Mouse (Mus musculus) cortical plate, adult 2 months (tissue): ENCODE results near the gene Clasp2.

ENCODE experiments used
- CTCF ChIP-seq: fragments of 200-500 bp; IDR thresholded peaks from 2 replicates; pipeline ENCODE4 v1.5.1; 2011; ENCODE audit warnings: mild to moderate bottlenecking, control low read depth, low read length; ENCODE audit not compliant: insufficient read depth; ENCODE audit errors: extremely low read depth
- POLR2A ChIP-seq: fragments of 200-500 bp; IDR thresholded peaks from 2 replicates; pipeline ENCODE4 v1.6.1; 2011; ENCODE audit warnings: mild to moderate bottlenecking, low read length, control low read depth; ENCODE audit not compliant: insufficient read depth; ENCODE audit errors: extremely low read depth

DNA sequence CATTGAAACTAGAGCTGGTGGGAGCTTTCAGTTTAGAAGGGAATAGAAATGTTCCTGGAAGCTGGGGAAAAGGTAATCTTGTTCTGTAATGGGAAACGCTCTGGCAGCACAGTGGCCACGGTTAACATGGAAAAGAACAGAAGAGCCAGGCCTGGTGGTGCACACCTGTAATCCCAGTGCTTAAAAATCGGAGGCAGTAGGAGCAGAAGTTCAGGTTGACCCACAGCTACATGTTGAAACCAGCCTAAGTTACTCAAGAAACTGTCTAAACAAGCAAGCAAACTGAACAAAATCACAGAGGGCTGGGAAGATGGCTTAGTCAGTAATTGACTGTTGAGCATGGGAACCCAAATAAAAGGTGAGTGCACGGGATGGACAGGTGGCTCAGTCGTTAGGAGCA lies 183.6 kb downstream of the Clasp2 start:
- no peak for TF ChIP-seq CTCF
- TF ChIP-seq POLR2A: no peak
